Mouse (Mus musculus) gastrocnemius, adult 8-10 months (tissue): Measurements from ENCODE around the gene 4933415A04Rik. TPM values are rescaled to one million over a fixed set of nuclear protein-coding genes. Genes with fewer than 3 reads are reported as not detected.

Source experiments
- DNase-seq, 2 experiments: peaks; one replicate each; pipeline ENCODE4 v3.0.0; 2022; ENCODE audit warnings: low spot score in 2 of 2
- total RNA-seq, 4 experiments: library from RNA; stranded (reverse); gene quantifications; 2 replicates each; pipeline ENCODE4 v1.2.4; 2022

The 4933415A04Rik gene
- total RNA-seq, 4 experiments from 2014 or later, result 0.15 TPM; not detected in 3

DNA sequence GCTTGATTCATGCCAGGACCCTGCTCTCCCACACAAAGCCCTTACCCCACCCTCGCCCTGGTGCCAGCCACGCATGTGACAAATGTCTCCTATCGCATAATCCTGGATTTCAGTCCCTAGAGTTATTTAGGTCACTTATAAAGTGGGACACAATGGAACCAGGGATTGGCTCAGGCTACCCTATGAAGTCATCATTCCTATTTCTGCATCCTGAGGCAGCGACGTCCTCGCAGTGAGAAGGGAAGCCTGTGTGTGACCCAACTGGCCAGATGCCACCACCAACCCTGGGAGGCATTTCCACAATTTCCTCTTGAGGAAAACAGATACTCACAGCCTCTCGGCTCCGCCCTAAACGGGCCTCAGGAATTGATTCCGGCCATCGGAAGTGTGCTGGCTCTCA lies 17.2 kb upstream of the 4933415A04Rik start:
- peak in 1 of 2 experiments; percentile 16 for DNase-seq

DNA sequence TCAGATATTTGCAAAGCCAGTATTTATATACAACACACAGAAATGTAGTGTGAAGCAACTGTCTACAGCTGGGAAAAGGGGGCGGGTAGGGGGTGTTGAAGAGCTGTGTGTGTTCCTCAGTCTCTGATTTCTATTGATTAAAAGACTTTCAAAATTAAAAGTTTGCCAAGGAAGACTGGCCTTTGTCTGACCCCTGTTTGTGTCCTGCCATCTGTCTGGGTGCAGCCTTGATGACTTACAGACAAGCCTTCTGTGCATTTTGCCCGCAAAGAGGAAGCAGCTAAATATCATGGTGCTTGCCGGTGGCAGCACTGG lies 11.8 kb upstream of the 4933415A04Rik start:
- DNase-seq, result no peak

DNA sequence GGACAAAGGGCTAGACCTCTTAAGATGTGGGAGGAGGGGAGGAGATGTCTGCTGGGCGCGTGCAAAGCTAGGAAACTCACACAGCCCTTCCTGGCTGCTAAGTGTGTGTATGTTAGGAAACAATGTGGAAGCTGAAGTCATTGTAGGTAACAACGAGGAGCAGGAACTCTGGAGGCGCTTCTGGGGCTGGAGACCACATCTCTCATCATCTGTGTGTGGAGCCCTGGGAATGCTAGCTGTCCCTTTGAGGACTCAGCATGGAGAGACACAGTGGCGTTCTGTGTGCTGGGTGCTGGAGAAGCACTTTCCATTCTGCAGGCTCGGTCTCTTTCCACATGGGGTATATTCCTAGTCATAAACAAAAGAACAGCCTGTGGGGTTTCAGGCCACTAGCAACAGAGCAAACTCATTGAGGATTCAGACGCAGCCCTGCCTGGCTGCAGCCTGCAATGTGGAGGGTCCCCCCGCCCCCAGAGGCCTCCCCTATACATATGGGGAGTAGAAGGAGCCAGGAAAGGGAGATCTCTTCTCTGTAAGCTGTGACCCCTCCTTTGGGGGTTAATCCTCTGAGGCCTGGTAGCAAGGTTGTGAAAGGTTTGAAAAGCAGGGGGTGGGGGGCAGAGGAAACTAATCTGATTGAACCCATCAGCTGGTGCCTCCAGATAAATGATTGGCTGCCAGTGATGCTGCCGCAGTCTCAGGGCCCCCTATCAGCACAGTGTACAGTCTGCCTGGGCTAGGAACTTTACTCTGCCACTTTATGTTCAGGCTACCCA lies 11.3 kb upstream of the 4933415A04Rik start:
- no peak for DNase-seq

DNA sequence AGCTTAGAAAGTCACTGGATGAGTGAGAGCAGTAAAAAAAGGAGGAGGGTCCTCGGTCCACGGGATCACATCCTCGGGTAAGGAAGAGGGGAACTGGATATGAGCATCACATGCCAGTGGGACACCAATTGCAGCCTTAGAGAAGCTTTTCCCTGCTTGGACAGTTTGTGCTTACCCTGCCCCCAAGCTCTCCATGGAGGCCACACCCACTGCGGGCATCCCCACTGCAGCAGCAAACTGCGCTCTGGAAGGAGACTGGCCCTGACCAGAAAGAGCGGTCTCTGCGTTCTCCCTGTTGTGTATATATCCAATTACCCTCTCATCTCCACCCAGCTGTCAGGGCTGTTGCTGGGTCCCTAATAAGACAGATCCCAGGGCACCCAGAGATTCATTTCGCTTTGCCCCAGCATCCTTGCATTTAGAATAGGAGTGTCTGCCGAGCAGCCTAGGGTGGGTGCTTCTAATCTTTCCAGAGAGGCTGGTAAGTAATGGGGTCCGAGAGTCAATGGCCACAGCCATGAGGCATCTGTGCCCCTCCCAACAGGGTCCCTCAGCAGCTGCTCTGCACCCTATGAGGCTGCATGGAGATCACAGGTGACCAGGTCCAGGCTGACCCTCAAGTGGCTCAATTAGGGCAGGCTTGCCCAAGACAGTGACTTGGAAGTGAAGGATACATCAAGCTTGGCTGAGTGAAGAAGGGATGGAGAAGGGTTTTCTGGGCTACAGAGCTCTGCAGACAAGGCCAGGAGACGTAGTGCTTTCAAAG lies 8.9 kb upstream of the 4933415A04Rik start:
- no peak for DNase-seq

DNA sequence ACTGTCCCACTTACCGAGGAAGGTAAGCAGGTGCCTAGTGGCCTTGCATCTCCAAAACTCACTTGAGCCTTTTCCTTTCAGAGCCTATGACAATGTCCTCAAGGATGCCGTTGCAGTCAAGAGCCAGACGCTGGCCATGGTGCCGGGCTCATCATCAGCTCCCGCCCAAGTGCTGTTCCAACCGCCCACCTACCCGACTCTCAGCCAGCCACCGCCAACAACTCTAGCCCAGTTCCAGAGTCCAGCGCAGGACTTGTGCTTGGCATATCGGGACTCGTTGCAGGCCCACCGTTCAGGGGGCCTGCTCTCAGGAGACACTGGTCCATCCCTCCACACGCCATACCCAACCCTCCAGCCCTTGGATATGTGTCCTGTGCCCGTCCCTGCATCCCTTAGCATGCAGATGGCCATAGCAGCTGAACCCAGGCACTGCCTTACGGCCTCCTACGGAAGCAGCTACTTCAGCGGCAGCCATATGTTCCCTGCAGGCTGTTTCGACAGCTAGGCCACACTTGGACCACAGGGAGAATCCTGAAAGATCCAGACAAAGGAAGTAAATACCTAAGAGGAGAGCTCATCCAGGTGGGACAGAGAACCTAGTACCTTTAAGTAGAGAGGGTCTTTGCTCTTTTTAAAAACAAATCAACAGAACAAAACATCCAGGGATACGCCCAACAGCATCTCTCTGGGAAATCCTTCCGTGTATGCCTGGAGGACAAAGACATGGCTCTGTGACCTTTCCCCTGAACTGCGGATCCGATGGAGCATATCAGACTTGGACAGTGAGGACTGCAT lies 1.4 kb upstream of the 4933415A04Rik start:
- no peak for DNase-seq

DNA sequence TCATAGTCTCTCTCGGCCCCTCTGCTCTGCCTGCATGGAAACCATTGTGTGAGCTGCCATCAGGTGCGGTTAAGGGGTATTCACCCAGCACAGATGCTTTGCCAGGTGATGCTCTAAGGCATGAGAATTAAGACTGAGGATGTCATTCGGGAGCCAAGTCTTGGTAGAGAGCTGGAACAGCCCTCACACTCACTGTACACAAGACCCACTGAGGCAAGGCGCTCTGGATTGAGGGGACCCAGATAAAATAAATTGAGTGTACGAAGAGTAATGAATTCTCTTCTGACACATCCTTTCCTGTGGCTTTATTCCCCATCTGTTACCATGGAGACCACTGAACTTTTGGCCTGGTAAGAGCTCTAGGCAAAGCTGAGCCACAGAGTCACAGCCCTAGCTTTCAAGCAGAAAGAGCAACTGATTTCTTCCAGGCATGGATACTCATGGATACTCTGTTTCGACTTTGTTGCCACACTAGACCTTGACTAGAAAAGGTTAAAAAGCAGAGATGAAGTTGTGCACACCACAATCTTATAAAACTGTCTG lies 2.8 kb downstream of the 4933415A04Rik start:
- DNase-seq, result no peak

DNA sequence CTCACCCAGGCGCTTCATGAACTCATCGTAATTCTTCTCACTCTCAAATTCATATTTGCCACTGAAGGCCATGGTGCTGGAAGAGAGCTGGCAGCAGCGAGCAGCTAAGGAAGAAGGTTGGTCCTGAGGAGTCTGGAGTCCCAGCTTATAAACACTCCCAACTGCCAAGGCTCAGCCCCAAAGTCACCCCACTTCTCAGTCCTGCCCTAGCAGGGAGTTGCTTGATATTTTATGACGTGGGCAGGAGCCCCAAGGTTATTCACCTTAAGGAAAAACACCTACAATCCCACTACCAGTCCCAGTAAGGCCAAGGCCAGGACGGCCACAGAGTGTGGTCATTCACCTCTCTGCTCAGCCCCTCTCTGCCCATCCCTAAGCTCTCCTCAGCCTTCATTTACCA lies 14.6 kb downstream of the 4933415A04Rik start, which contains the start of gene Fabp6:
Fabp6 (minus strand) TSS at position 101 of the 400 bp plus-strand sequence.
- DNase-seq, result no peak

DNA sequence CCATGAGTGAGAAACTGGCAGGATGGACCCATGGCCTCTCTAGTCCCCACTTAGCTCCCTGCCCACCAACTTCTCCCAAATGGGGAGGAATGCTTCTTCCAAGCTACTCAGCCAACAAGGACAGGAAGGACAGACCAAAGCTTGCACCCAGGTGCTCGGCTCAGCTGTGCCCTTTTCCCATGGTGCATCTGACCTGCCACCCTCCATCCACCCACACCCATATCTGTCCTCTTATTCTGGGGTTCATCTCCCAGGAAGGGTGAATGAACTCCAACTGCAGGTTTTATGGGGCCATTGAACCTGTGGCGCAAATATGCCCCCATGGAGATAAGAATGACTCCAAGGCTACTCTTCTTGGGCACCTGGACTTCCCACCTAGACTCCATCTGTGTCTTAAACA lies 17.4 kb downstream of the 4933415A04Rik start:
- no peak for DNase-seq

DNA sequence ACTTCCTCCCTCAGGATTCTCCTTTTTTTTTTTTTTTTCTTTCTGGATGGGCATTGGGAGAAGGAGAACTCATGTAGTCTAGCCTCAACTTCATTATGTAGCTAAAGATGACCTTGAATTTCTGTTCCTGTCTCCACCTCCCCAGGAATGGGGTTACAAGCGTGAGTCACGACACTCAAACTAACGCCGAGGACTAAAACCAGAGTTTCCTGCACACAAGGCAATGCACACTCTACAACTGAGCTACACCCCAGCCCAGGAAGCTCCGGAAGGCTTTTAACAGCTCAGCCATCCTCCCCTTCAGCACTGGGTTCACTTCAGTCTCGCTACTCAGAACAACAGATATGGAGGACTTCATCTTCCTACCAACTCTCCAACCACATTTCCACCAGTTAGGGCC lies 18.1 kb downstream of the 4933415A04Rik start:
- DNase-seq, result no peak

DNA sequence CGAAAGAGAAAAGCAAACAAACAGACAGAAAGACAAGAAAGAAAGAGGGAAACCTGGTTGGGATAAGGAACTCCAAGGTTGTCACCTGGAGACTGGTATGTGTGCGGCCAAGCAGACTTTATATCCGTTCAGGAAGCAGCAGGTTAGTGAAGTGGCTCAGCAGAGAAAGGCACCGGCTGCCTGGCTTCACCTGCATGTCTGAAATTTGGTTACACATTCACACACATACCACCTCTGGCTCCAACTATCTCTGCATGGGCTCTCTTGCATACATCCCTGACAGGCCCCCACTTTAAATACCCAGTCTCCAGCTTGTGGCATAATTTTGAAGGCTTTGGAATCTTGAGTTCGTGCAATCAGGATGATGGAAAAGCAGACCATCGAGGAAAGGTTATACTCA lies 19.0 kb downstream of the 4933415A04Rik start:
- DNase-seq, result no peak

DNA sequence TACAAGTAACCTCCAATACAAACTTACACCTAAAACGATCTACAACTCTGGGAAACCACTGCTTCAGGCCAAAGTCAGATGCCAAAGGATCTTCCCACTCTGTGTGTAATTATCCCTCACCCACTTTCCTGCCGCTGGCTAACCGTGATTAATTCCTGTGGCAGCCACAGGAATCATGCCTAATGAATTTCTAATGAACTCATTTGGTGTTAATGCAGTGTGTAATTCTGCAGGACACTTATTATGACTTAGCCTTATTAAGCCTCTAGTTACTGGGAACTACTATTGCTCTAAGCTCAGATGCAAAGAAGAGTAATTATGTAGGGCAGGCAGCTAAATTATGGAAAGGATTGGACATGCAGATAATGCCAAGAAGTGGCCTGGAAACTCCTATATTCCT lies 21.6 kb downstream of the 4933415A04Rik start:
- no peak for DNase-seq

DNA sequence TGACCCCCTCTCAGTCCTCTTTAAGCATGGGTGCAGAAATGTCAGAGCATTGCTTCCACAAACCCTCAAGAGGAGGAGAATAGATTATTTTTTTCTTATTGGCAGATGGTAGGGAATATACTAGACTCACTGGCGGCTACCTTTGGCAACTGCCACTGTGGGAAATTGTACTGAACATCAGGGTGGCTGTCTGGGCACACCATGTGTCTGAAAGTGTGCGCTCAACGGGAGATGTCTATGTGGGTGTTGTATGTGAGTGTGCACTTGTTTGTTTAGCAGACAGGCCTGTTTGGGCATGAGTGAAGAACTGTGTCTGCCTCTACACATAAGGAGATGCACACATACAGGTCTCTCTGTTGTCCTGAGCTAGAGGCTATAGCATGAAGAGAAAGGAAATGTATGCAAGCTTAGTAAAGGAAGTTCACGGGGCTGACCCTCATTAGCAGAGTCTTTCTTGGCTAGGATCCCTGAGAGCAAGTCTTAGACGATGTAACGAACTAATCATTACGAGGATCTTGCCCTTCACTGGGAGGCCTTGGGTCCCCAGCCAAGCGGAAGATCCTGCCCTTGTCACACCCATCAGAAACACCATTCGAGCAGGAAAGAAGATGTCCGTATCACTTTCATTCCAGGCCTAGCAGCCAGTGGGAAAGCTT lies 23.3 kb downstream of the 4933415A04Rik start:
- no peak for DNase-seq

DNA sequence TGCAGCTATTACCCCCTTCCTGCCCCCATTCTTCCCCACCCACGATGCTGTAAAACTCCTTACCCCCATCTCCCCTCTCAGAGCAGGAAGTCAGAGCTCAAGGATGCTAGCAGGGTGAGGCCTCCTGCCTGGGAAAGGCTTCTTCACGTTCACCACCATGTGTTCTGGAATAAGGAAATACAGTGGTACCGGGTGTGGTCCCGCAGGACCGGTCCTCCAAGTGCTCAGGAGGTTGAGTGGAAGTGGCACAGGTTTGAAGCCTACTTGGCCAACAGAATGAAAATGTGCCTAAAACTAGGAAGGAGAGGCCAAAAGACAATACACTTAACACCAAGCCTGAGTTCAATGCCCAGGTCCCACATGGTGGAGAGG lies 23.8 kb downstream of the 4933415A04Rik start:
- DNase-seq, result no peak

DNA sequence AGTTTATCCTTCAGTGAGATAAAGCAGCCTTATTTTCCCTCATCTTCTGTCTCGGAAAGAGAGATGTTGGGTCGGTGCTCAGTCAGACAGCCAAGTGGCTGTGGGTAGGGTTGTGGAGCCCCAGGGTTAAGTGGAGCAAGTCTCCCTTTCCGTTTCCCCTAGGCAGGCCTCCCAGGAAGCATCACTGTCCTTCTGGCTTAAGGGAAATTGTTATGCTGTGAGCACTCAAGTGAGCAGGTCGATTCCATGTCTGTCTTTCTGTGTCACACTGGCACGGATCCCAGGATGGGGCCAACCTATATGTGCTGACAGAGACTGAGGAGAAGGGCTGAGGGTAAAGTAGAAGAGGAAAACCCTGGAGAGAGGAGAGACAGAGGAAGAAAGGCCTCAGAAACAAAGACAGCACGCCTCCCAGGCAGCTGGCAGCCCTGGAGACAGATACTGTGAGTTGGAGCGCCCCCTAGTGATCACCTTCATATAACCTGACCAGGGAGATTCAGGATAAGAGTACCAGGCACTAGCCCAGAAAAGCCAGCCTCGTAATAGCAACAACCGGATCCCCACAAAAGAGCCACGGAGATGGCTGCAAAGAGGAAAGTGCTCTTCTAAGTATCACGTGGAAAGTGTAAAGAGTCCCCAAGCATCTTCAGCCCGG lies 26.1 kb downstream of the 4933415A04Rik start:
- peak; percentile 18 to 40 for DNase-seq

DNA sequence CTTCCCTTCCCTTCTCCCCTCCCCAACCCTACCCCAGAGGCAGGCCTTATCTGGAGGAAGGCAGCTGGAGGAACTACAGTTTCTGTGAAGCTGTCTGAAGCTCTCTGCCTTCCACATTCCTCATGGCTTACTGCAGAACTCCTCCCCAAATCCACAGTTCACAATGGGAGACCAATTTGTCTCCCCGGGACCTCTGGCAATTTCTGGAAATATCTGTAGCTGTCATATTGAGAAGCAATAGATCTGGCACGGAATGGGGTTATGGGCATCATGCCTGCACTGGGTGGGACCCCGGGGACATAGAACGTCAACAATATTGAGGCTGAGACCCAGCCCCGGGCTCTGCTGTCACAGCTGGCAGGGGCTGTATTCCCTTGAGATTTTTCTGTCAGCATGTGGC lies 31.1 kb downstream of the 4933415A04Rik start:
- DNase-seq, result no peak

DNA sequence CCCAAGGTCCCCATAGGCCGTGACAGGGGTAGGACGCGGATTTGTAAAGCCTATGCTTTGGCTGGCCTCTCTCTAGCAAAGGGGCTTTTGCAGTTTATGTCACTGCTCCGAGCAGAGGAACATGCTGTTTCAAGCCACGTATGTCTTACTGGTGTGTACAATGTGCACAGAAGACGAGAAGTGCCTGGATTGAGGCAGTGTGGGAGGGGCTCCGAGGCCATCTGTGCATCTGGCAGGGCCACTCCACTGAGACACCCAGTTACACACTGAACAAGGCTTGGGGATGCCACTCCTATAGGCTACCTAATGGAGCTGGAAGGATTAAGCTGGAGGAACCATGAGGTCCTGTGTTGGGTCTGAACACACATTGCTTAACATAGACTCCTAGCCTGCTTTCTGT lies 31.6 kb downstream of the 4933415A04Rik start:
- DNase-seq, result no peak

DNA sequence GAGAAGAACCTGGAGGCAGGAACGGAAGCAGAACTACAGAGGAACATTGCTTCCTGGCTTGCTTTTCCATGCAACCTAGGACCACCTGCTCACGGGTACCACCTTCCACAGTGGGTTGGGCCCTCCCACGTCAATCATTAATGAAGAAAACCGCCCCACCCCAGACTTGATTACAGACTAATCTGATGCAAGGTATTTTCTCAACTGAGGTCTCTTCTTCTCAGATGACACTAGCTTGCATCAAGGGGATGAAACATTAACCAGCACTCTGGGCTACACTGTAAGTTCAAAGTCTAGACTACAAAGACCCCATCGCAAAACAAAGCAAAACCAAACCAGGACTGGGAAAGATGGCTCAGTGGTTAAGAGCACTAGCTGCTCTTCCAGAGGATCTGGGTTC lies 34.9 kb downstream of the 4933415A04Rik start:
- DNase-seq, result no peak

DNA sequence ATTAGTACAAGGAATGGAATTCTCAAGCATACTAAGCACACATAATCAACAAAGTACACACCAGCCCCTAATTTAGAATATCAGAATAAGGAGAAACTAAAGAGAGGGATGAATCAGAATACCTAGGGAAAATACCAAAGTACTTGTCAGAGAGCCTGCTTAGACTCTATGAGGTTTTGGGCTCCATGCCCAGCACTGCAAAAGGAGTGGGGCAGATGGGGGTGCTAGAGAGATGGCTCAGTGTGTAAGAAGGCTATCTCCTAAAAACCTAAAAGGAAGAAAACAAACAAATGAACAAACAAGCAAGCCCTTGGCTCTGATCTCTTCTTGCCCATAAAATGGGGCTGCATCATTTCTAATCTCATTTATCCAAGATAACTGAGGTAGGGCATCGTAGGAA lies 37.5 kb downstream of the 4933415A04Rik start:
- no peak for DNase-seq

DNA sequence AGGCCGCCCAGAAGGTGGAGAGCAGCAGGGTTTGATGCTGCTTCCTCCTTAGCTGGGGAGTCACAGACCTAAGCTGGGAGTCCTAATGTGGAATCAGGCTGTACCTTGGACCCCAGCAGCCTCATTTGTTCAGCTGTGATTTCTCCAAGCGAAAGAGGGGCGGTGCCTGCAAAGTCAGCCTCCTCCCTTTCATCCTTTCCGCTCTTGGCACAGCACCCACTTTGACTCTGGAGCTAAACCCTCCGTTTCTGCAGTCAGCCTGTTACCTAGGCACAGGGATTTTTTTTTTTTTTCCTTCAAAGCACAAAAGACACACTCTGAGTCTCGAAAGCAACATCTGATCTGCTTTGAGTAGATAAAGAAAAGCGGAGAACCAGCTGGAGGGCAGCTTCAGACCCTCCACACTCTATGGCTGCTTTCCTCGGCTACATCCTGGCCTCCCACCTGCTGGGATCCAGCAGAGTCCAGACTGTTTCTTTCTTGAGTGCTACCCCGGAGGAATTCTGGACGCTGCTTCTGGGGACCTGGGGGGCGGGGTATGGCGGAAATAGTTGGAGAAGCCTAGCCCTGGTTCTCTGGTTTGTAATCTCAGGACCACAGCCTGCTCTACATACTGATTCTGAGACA lies 39.6 kb downstream of the 4933415A04Rik start:
- no peak for DNase-seq

DNA sequence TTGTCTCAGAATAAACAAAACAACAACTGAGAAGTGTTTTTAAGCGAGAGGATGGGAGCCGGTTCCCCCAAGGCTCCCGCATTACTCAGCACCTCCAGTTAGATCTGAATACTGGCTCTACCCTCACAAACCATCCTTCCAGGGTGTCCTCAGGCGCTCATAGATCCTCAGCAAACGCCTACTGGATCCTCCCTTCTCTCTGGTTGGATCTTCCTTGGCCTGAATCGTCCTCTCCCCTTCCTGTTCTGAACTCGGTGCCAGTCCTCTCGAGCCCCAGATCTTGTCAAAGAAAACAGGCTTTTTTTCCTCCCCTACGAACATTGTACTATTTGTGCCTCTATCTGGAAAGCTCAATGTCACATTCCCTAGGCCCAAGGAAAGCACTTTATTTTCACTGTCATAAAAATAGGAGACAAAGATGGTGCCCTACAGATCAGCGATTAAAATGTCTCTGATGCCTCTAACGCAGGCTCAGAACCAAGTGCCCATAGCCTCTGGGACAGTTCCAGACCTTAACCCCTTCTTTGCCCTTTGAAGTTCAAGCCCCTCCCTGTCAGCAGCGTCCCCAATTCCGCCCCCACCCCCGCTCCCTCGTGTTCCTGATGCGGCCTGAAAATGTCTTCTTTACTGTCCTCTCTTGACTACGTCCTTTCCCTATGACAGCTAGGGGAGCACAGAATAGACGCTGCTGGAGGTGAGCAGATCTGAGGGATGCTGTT lies 40.2 kb downstream of the 4933415A04Rik start:
- DNase-seq, result no peak
